Mouse (Mus musculus): ENCODE measurements at regions not wholly inside any gene's neighbourhood (a gene's known extent, or its start where the extent isn't known, plus 50 kb on each side); places are given as distances from the start of the nearest gene placed in this dataset.

GRCm38 (mm10) chr11:111539960-111540359 is 474.0 kb downstream of the Kcnj2 start:
- 87% methylated on average over 6 of the region's 6 CpGs for WGBS (ENCODE audit: missing documents)
- Histone ChIP-seq H3K79me2 (ENCODE audit: inconsistent target) (no peaks in the 10 kb centered on the region), H3K36me3 (ENCODE audit: inconsistent target) (no peaks in the 10 kb centered on the region)

GRCm38 (mm10) chr11:111545291-111545690 is 479.3 kb downstream of the Kcnj2 start:
- 89% methylated on average over 4 of the region's 4 CpGs for WGBS (ENCODE audit: missing documents)
- no peaks in the 10 kb centered on the region for H3K36me3 ChIP-seq (ENCODE audit: inconsistent target)
- no peaks in the 10 kb centered on the region for H3K79me2 ChIP-seq (ENCODE audit: inconsistent target)
- no peak overlapping the region for H3K27ac ChIP-seq
- H3K4me3 ChIP-seq (ENCODE audit: inconsistent target), result no peak overlapping the region

More at GRCm38 (mm10) chr11:111539960-111540359, 474.0 kb downstream of the Kcnj2 start:
- Histone ChIP-seq H3K4me3 (ENCODE audit: inconsistent target) (no peak overlapping the region), H3K27ac (no peak overlapping the region)

GRCm38 (mm10) chr11:111555131-111555530 is 489.2 kb downstream of the Kcnj2 start:
- no peak overlapping the region for H3K27ac ChIP-seq

DNA sequence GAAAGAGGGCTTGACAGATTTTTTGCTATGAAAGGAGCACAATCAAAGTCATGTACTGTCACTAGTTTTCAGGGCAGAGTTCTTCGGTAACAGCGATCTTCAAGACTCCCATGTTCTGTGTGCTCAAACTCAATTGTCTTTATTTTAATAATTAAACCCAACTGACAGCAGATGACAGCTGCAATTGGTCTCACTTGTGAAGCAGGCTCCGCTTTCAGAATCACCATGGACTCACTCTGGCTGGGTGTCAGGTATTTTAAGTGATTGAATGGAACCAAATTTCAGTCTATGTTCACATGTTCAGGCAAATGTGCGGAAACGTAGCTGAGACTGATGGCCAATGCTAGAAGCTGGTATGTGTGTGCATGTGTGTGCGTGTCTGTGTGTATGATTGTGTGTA is 489.7 kb downstream of the Kcnj2 start:
- H3K4me3 ChIP-seq (ENCODE audit: inconsistent target), result no peak overlapping the region
- H3K79me2 ChIP-seq (ENCODE audit: inconsistent target), result no peaks in the 10 kb centered on the region
- no peaks in the 10 kb centered on the region for H3K36me3 ChIP-seq (ENCODE audit: inconsistent target)
- WGBS (ENCODE audit: missing documents), result 95% methylated on average over 6 of the region's 6 CpGs
- no peak overlapping the region for H3K27ac ChIP-seq

More at GRCm38 (mm10) chr11:111555131-111555530, 489.2 kb downstream of the Kcnj2 start:
- no peaks in the 10 kb centered on the region for H3K79me2 ChIP-seq (ENCODE audit: inconsistent target)
- H3K36me3 ChIP-seq (ENCODE audit: inconsistent target), result no peaks in the 10 kb centered on the region
- no peak overlapping the region for H3K4me3 ChIP-seq (ENCODE audit: inconsistent target)

GRCm38 (mm10) chr11:111558302-111559140 is 492.6 kb downstream of the Kcnj2 start:
- Histone ChIP-seq H3K79me2 (ENCODE audit: inconsistent target) (no peaks in the 10 kb centered on the region), H3K27ac (no peak overlapping the region), H3K36me3 (ENCODE audit: inconsistent target) (no peaks in the 10 kb centered on the region), H3K4me3 (ENCODE audit: inconsistent target) (no peak overlapping the region)
- 86% methylated on average over 9 of the region's 9 CpGs for WGBS (ENCODE audit: missing documents)

- H3K79me2 ChIP-seq (ENCODE audit: inconsistent target), result no peaks in the 10 kb centered on the region
Measured at GRCm38 (mm10) chr11:111563171-111563570, 497.2 kb downstream of the Kcnj2 start.

DNA sequence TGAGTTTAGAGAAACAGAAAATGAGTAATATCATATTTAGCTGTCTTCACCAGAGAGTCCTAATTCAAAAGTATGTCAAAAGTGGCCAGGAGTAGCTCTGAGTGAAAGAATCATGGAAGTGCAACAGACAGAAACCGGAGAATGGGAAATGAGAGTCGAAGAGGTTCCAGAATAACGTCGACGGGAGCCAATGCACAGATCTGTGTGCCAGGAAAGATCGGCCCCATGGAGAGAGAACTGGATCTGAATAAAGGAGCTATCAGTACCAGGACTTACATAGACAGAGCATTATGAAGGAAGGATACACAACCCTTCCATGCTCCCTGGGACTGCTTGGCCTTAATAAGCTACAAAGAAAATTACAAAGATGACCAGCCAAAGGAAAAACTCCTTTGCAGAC is 502.1 kb downstream of the Kcnj2 start:
- no peak overlapping the region for H3K4me3 ChIP-seq (ENCODE audit: inconsistent target)
- H3K36me3 ChIP-seq (ENCODE audit: inconsistent target), result no peaks in the 10 kb centered on the region
- H3K27ac ChIP-seq, result no peak overlapping the region
- no peaks in the 10 kb centered on the region for H3K79me2 ChIP-seq (ENCODE audit: inconsistent target)
- 97% methylated on average over 6 of the region's 6 CpGs for WGBS (ENCODE audit: missing documents)

More at GRCm38 (mm10) chr11:111563171-111563570, 497.2 kb downstream of the Kcnj2 start:
- H3K27ac ChIP-seq, result no peak overlapping the region
- no peaks in the 10 kb centered on the region for H3K36me3 ChIP-seq (ENCODE audit: inconsistent target)
- WGBS (ENCODE audit: missing documents), result 78% methylated on average over 5 of the region's 5 CpGs
- no peak overlapping the region for H3K4me3 ChIP-seq (ENCODE audit: inconsistent target)

DNA sequence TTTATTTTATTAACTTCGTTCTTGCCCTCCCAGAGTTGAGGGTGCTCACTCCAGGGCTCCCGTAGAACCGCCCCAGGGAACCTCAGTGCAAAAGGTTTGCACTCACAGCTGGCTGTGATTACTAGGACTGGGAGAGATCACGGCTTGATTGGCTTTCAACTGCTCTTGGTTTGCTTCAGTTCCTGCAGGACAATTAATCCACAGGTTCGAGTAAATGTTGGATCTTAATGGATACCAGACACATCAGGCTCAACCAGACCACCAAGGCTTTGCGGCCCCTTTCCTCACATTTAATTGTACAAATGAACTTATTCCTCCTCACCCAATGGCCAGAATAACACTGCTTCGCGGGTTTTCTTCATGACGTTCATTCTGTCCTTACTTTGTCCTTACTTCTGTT is 502.9 kb downstream of the Kcnj2 start:
- Histone ChIP-seq H3K36me3 (ENCODE audit: inconsistent target) (no peaks in the 10 kb centered on the region), H3K4me3 (ENCODE audit: inconsistent target) (no peak overlapping the region), H3K79me2 (ENCODE audit: inconsistent target) (no peaks in the 10 kb centered on the region), H3K27ac (no peak overlapping the region)
- WGBS (ENCODE audit: missing documents), result 83% methylated on average over 9 of the region's 9 CpGs

DNA sequence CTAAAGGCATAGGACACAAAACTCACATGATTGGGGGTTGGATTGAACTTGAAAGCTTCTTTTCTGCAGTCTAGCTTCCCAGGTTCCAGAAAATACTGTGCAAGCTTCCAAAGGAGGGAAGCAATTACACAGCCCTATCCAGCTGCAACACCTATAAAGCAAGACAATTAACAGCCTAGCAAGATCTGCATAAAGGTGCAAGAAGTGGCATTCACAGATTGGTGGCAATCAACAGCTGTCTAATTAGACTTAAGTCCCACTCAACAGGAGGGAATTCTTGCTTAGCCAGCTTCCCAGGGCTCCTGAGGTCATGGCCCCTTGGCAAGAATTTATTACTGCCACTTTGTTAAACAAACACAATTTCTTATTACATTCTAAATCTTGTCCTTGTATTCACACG is 511.9 kb downstream of the Kcnj2 start:
- no peak overlapping the region for H3K27ac ChIP-seq
- H3K4me3 ChIP-seq (ENCODE audit: inconsistent target), result no peak overlapping the region
- H3K79me2 ChIP-seq (ENCODE audit: inconsistent target), result no peaks in the 10 kb centered on the region
- WGBS (ENCODE audit: missing documents), result 89% methylated on average over 1 of the region's 1 CpGs
- no peaks in the 10 kb centered on the region for H3K36me3 ChIP-seq (ENCODE audit: inconsistent target)

DNA sequence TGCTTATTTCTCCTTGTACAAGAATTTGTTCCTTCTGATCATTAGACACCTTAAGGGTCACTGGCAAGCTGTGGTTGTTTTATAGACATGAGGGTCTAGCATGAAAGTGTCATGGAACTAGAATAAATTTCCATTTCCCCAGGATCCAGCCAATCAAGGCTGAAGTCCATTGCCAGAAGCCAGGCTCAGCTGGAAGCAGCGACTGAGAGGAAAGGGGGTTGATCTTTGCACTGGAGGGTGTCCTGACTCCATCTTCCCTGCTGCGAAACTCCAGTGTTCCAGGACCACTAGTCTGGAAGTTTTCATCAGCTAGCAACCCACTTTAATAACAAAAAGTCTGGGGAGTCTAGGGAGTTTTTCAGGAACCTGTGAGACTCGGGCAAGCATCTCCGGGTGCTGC is 517.0 kb downstream of the Kcnj2 start:
- H3K4me3 ChIP-seq (ENCODE audit: inconsistent target), result no peak overlapping the region
- H3K27ac ChIP-seq, result no peak overlapping the region
- H3K36me3 ChIP-seq (ENCODE audit: inconsistent target), result no peaks in the 10 kb centered on the region
- 89% methylated on average over 4 of the region's 4 CpGs for WGBS (ENCODE audit: missing documents)
- H3K79me2 ChIP-seq (ENCODE audit: inconsistent target), result no peaks in the 10 kb centered on the region

DNA sequence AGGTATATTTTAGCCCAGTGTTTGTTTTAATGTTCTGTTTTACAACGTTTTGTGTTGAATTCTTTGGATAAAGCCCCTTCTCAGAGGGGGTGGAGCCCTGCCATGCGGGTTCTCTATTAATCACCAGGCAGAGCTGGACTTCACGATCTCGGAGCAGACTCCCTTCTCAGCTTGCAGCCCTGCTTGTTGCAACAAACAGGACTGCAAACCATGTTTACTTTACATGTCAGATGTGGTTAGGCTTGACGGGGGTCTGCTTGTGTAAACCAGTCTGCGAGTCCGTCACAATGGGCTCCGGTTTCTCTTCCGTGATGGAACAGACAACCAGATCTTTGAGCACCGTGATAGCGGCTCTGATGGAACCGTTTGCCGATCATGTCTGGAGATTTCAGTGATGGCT is 517.6 kb downstream of the Kcnj2 start:
- 84% methylated on average over 13 of the region's 13 CpGs for WGBS (ENCODE audit: missing documents)

GRCm38 (mm10) chr11:111599456-111599855 is 533.5 kb downstream of the Kcnj2 start:
- Histone ChIP-seq H3K4me3 (ENCODE audit: inconsistent target) (no peak overlapping the region), H3K79me2 (ENCODE audit: inconsistent target) (no peaks in the 10 kb centered on the region), H3K36me3 (ENCODE audit: inconsistent target) (no peaks in the 10 kb centered on the region), H3K27ac (no peak overlapping the region)

More for the DNA sequence above, 517.6 kb downstream of the Kcnj2 start:
- Histone ChIP-seq H3K36me3 (ENCODE audit: inconsistent target) (no peaks in the 10 kb centered on the region), H3K79me2 (ENCODE audit: inconsistent target) (no peaks in the 10 kb centered on the region), H3K27ac (no peak overlapping the region), H3K4me3 (ENCODE audit: inconsistent target) (no peak overlapping the region)

DNA sequence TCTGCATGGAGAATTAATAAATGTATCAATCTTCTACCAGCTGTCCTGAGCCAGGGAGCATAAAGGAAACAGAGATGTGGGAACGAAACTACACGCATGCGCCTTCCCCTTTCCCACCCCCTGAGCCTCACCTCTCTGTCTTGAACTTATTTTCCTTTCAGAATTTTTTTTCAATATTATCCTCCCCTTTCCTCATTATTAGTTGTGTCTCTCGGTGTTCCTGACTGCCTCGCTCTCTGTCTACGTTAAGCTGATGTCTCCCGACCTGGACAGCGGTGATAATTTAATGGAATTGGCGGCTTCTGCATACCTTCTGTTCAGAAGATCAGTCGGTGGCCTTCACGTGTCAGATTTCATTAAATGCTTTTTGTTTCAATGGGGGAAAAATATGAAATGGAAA is 539.2 kb downstream of the Kcnj2 start:
- Histone ChIP-seq H3K27ac (no peak overlapping the region), H3K79me2 (ENCODE audit: inconsistent target) (no peaks in the 10 kb centered on the region), H3K36me3 (ENCODE audit: inconsistent target) (no peaks in the 10 kb centered on the region), H3K4me3 (ENCODE audit: inconsistent target) (no peak overlapping the region)
- 95% methylated on average over 10 of the region's 11 CpGs for WGBS (ENCODE audit: missing documents)

DNA sequence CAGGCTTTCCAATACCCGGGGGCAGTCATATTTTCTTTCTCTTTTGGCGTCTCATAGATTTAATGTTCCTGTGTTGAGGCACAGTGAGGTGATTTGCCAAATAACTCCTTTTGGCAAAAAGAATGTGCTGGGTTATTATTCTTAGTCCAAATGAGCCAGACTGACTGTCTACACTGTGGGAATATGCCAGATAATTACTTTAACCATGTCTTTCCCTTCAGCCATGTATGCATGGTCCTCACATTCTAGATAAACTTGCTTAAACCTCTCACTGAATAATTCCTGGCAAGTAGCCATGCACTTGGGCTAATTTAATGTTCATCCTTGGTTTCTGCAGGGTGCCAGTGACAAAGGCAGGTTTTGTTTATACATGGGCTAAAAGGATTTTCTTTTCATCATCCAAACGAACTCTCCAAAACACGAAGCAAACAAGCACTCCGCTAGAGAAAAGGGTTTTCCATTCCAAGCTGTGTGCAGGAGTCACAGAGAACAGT is 544.6 kb downstream of the Kcnj2 start:
- Histone ChIP-seq H3K79me2 (ENCODE audit: inconsistent target) (no peaks in the 10 kb centered on the region), H3K4me3 (ENCODE audit: inconsistent target) (no peak overlapping the region), H3K27ac (no peak overlapping the region), H3K36me3 (ENCODE audit: inconsistent target) (no peaks in the 10 kb centered on the region)
- WGBS (ENCODE audit: missing documents), result 89% methylated on average over 5 of the region's 5 CpGs

DNA sequence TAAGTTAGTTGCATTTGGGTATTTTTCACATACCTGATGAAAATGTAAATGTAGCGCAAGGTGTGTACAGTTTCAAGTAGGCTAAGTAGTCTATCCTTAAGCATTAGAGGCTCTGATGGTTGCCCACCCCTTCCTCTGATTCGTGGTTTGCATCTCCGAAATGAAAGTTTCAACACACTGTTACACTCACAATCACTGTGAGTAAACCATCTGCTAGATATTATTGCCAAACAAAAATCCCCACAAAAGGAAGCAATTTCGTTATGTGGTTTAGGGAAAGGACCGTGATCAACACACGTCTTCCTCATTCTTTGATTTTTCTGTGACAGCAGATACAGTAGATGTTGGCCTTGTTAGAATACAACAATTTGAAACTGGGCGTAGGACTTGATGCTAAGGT is 577.6 kb downstream of the Kcnj2 start:
- no peak overlapping the region for H3K27ac ChIP-seq
- WGBS (ENCODE audit: missing documents), result 22% methylated on average over 7 of the region's 7 CpGs
- H3K79me2 ChIP-seq (ENCODE audit: inconsistent target), result no peaks in the 10 kb centered on the region
- H3K36me3 ChIP-seq (ENCODE audit: inconsistent target), result no peaks in the 10 kb centered on the region
- H3K4me3 ChIP-seq (ENCODE audit: inconsistent target), result no peak overlapping the region

DNA sequence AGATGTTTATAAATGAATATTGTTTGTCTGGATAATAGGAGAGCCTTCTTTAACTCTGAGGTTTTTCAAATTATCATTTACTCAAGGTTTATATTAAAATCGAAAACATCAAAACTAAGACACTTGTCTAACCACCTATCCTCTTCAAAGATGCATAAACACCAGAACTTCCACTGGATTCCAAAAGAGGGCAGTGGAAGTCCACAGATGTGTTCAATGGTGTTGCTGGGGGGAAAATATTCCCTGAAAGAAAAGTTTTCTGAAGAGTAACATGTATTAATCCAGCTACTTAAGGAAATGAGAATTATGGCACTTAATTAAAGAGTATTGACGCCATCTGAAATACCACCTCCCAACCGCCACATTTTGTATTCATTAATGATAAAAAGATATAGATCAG is 586.9 kb downstream of the Kcnj2 start:
- WGBS (ENCODE audit: missing documents), result 70% methylated on average over 3 of the region's 3 CpGs
- Histone ChIP-seq H3K36me3 (ENCODE audit: inconsistent target) (no peaks in the 10 kb centered on the region), H3K27ac (no peak overlapping the region), H3K79me2 (ENCODE audit: inconsistent target) (no peaks in the 10 kb centered on the region), H3K4me3 (ENCODE audit: inconsistent target) (no peak overlapping the region)
